In genomic region chr4:150462367-150462766, GRCm38 (mm10) we compare ENCODE assay signal across 8 mouse cellular contexts.
A peak's percentile ranks its signal among the peaks of the same experiment; 100 is the strongest.
DNase-seq lines count a peak whose midpoint lies in the region; ATAC-seq and TF ChIP-seq lines count a peak whose summit lies in the region.

No protein-coding gene starts in this region.

- H3K27me3 ChIP-seq in kidney, embryonic 16.5 days (ENCODE audit: insufficient read depth, low read length) = no peaks in the 10 kb centered on the region
- no peaks in the 10 kb centered on the region for H3K27me3 ChIP-seq in small intestine, adult 2 months (ENCODE audit: control insufficient read depth, insufficient read depth, low read length)
- H3K27me3 ChIP-seq in thymus, adult 2 months (ENCODE audit: control insufficient read depth, insufficient read depth, low read length) = no peaks in the 10 kb centered on the region

- DNase-seq in gastrocnemius, adult 18-20 months (ENCODE audit: low spot score) = peak; percentile 50
- DNase-seq in gastrocnemius, postnatal 25 days = no peak
- peak; percentile 77 for DNase-seq in adrenal gland, postnatal 25 days
- peak; percentile 61 for DNase-seq in heart, adult 8-10 months (ENCODE audit: low spot score)
- DNase-seq in lung, adult 18-20 months = peak; percentile 71 to 74
- no peak for DNase-seq in thymus, adult 2 months

- peak overlapping the region; percentile 65 for H3K27ac ChIP-seq in kidney, embryonic 16.5 days (ENCODE audit: low read length)
- peak overlapping the region; percentile 17; the same call in 1 of the 2 replicates for H3K27ac ChIP-seq in small intestine, adult 2 months (ENCODE audit: insufficient read depth, low read depth, low read length)
- no peak overlapping the region for H3K27ac ChIP-seq in thymus, adult 2 months (ENCODE audit: control insufficient read depth, insufficient read depth, low read length)

- H3K9ac ChIP-seq in kidney, embryonic 16.5 days (replicated peaks; ENCODE audit: low read length) = peak overlapping the region; percentile 47; the same call in 1 of the 2 replicates

- 55% methylated on average over 4 of the region's 4 CpGs for WGBS in kidney, embryonic 16.5 days
- 9% methylated on average over 4 of the region's 4 CpGs for WGBS in small intestine, adult 2 months
- 56% methylated on average over 4 of the region's 4 CpGs for WGBS in thymus, adult 2 months

- TF ChIP-seq CTCF in small intestine, adult 2 months (IDR thresholded peaks at IDR 0.05; ENCODE audit: extremely low read depth, insufficient read length, insufficient replicate concordance, low read depth, low read length) = no peak
- TF ChIP-seq CTCF in thymus, adult 2 months (IDR thresholded peaks at IDR 0.05; ENCODE audit: borderline replicate concordance, control insufficient read depth, extremely low read depth, insufficient read depth, low read length, poor library complexity) = no peak

- H3K36me3 ChIP-seq in kidney, embryonic 16.5 days (ENCODE audit: insufficient read depth, low read length) = 0 out of 2 replicates have a peak, but pooled peaks cover 3% of the 10 kb centered on the region
- H3K36me3 ChIP-seq in small intestine, adult 2 months (ENCODE audit: control insufficient read depth, insufficient read depth, low read length) = no peaks in the 10 kb centered on the region
- no peaks in the 10 kb centered on the region for H3K36me3 ChIP-seq in thymus, adult 2 months (ENCODE audit: control insufficient read depth, insufficient read depth, low read length)

- H3K4me2 ChIP-seq in kidney, embryonic 16.5 days (replicated peaks; ENCODE audit: low read depth, low read length) = no peak overlapping the region

- H3K4me3 ChIP-seq in kidney, embryonic 16.5 days (ENCODE audit: low read length) = no peak overlapping the region
- no peak overlapping the region for H3K4me3 ChIP-seq in small intestine, adult 2 months (ENCODE audit: low read depth, low read length)
- no peak overlapping the region for H3K4me3 ChIP-seq in thymus, adult 2 months (ENCODE audit: control insufficient read depth, insufficient read depth, low read length)

- ATAC-seq in kidney, embryonic 16.5 days (ENCODE audit: low FRiP score, low TSS enrichment) = no peak

- no peak for TF ChIP-seq POLR2A in small intestine, adult 2 months (IDR thresholded peaks at IDR 0.05; ENCODE audit: low read depth, low read length)
- no peak for TF ChIP-seq POLR2A in thymus, adult 2 months (IDR thresholded peaks at IDR 0.05; ENCODE audit: control insufficient read depth, extremely low read depth, insufficient read depth, low read length, poor library complexity)

- no peaks in the 10 kb centered on the region for H3K9me3 ChIP-seq in kidney, embryonic 16.5 days (ENCODE audit: low read length)

- H3K4me1 ChIP-seq in kidney, embryonic 16.5 days (ENCODE audit: insufficient read depth, low read length) = peaks cover 40% of the 10 kb centered on the region
- H3K4me1 ChIP-seq in small intestine, adult 2 months (ENCODE audit: control insufficient read depth, insufficient read depth, insufficient read length, low read length) = peaks cover 7% of the 10 kb centered on the region; the same call in 1 of the 2 replicates
- no peaks in the 10 kb centered on the region for H3K4me1 ChIP-seq in thymus, adult 2 months (replicated peaks; ENCODE audit: control insufficient read depth, insufficient read depth, low read length)

Comparison
In these comparisons a context has a peak if more than half of its experiments do, and no peak if none do; other contexts are left out.
1. DNase-seq: peak in gastrocnemius, adult 18-20 months (single experiment), adrenal gland, postnatal 25 days (single experiment), heart, adult 8-10 months (single experiment) and lung, adult 18-20 months (2 of 2); none in gastrocnemius, postnatal 25 days (single experiment) and thymus, adult 2 months (single experiment).